Mouse (Mus musculus) olfactory bulb, adult 2 months (tissue): ENCODE data around the gene Ncoa7.

Experiments
- CTCF ChIP-seq: fragments of 200-500 bp; IDR thresholded peaks from 2 replicates; pipeline ENCODE4 v1.5.1; 2012; ENCODE audit warnings: low read depth, mild to moderate bottlenecking, low read length, moderate library complexity; ENCODE audit not compliant: insufficient read depth
- POLR2A ChIP-seq: fragments of 200-500 bp; IDR thresholded peaks from 2 replicates; pipeline ENCODE4 v1.6.1; 2012; ENCODE audit warnings: mild to moderate bottlenecking, low read depth, low read length, moderate library complexity; ENCODE audit not compliant: insufficient read depth

DNA sequence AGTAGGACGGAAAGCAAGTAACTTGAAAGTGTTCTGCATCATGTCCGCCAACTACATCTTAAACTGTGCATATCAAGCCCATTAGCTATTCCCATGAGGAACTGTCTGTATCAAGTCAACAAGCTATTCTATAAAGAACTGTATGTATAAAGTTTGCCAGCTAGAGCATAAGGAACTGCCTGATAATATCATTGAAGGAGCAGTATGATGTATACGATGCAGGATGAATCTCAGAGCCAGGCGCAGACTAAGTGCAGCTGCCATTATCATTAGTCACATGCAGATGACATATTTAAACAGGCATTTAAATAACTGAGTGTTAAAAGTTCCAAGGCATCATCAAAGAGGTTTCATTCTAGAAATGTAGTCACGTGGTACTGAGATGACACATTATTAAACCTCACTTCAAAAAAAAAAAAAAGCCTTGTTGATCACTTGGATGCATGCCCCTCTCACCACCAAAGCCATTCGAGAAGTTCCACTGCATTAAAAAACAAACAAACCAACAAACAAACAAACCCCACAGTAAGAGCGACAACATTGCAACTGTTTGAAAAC lies 93.2 kb downstream of the Ncoa7 start:
- TF ChIP-seq POLR2A: no peak
- no peak for TF ChIP-seq CTCF
